Mouse (Mus musculus) urinary bladder, adult 18-20 months (tissue): ENCODE measurements around the gene Cyth1.
A peak's percentile ranks its signal among the peaks of the same experiment; 100 is the strongest.

ENCODE experiments used
- DNase-seq, 2 experiments: peaks; one replicate each; pipeline ENCODE4 v3.0.0; 2022; ENCODE audit warnings: low spot score in 2 of 2, mixed read lengths in 2 of 2

Gene Cyth1

DNA sequence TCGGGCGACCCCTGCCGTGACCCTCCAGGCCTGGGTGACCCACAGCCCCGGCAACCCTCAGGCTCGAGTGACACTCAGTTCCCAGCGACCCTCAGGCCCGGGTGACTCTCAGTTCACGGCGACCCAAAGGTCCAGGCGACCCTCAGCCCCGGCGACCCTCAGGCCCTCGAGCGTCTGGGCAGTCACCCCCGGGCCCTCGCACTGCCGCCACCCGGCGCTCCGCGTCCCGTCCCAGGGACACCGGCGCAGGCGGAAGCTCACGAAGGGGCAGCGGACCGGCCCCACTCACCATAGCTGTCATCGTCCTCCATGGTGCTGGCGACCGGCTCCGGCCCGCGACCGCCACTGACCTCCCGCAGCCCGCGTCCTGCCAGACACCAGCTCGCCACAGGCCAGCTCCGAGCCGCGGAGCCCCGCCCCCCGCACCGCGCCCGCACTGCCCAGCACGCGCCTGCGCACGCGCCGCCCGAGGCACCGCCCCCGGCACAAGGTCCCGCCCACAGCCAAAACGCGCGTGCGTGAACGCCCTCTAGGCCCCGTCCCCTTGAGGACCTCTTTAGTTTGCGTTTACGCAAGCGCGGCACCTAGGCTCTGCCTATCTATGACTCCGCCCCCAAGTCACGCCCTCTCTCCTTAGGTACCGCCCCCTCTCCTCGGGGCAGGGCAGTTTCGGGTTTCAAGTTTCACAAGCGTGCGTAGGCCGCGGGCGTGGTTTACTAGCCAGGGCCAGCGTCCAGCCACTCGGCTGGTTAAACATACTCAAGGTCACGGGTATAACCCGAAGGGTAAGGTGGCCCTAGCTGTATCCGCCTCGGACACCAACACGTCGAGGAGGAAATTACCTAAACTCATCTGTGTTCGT is at the start of gene Cyth1:
Gene Cyth1, minus strand, starts transcription at position 443 of the 862 bp plus-strand sequence.
- peak; percentile 99 to 100 for DNase-seq

DNA sequence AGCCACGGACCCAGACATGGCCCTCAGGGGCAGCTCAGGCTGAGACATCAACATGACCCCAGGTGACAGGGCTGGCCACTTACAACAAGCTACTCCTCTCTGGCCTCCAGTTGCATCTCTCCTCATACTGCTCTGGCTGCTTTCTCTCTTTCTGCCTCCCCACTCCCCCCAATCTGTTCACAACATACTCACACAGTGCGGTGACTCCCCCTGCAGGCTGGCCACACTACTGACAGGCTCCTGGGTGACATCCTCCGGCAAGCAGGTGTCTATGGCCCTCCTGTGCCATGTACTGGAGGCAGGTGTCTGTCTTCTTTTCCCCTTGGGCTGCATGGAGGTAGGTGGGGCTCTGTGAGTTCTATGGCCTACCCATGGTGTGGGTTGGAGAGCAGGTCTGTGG is 49.6 kb upstream of the Cyth1 start:
- DNase-seq = no peak

DNA sequence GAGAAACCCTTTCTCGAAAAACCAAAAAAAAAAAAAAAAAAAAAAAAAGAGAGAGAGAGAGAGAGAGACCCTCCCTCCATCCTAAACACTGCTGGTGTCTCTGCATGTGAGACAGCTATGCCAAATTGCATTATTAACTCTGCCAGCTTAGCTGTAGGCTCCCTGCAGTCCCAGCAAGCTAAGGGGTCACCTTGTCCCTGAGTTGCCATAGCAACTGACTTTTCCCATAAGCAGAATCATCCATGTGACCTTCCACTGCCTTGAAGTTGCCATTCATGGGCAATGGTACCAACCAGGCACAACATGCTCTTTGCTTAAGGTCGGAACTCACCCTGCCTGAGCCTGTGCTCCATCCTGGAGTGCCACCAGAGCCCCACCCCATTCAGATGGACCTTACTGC is 46.6 kb upstream of the Cyth1 start:
- no peak for DNase-seq

DNA sequence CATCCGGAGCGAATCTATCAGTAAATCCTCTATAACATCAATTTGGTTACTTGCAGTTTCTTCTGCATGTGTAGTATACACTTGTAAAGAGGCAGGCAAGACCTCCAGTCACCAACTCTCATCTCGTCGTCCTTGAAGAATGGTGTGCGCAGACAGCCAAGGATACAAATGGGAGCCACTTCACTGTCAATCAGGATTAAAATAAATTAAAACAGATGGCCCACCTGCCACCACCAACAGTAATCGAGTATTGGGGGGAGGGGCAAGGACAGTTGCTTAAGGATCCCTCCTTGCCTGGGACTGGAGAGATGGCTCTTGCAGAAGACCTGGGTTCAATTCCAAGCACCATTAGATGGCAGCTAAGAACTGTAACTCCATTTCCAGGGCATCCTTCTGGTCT is 44.3 kb upstream of the Cyth1 start:
- DNase-seq = no peak

DNA sequence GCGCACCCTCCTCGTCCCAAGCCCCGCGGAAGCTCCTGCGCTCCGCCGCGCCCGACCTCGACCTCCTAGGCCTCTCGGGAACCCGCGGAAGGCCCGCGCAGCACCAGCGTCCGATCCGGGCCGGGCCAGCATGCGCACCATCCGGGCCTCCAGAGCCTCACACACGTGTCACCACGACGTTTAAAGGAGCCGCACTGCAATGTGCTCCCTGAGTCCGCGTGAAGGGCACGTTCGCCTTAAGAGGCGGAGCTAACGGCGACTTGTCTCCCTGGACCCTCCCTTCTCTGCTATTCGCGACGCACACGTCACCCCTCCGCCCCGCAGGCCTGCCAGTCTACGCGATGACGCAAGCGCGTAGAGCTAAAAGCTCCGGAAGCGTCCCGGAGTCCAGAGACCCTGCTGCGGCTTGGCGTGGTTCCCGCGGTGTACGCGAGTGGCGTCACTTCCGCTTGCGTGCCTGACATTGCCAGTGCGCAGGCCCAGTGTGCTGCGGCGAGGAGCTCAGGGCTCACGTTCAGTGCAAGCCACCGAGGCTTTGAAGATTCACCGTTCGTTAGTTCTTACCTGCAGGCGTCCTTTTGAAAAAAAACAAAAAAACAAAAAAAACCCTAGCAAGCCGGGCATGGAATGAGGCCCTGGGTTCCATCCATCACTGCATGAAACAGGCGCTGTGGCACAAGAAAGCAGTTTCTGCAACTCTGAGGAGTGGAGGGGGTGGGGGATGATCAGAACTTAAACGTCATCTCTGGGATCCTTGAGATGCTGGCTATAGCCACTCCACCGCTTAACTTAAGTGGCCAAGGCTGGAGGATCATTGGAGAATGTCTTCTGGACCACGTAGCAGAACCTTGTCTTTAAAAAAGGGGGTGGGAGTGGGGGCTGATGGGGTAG is 41.9 kb upstream of the Cyth1 start, which contains the start of gene Usp36:
Gene Usp36, minus strand, starts transcription at position 246 of the 891 bp plus-strand sequence.
- DNase-seq = peak; percentile 96 to 100

DNA sequence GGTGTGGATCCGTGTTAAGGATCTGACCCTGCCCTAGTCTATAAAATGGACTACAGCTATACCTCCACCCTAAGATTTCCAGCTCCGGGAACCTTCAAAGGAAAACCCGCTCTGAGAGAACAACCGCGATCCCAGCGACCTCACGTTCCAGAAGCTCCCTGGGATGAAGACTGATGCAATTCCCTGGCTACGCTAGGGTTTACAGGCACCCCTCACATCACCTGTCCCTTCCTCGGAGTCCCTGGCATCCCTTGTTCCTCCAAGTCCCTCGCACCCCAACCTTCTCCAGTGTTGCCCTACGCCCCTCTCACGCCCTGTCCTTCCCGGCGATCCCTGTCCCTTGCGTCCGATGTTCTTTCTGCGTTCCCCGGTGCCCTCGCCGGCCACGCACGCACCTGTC is 41.2 kb upstream of the Cyth1 start:
- DNase-seq = peak in 1 of 2 experiments; percentile 27

DNA sequence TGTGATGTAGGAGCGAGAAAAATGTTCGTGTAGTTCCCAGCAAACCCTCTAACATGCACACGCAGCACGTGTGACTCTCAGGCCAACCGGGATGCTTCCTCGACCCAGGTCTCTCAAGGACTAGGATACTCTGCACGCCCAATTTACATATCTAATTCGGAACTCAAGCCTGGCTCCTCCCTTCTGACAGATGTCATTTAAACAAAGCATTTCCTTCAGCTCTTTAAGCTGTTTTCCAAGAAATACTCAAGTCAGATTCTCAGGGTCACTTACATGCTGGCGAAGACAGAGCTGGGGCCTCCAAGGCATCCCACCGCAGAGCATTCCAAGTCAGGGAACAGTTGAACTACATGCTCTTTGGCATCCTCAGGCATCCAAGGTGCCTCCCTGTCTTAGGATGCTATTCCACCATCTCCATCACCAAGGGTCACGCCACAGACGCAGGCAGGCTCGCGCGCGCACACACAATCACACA is 40.7 kb upstream of the Cyth1 start:
- DNase-seq = no peak

DNA sequence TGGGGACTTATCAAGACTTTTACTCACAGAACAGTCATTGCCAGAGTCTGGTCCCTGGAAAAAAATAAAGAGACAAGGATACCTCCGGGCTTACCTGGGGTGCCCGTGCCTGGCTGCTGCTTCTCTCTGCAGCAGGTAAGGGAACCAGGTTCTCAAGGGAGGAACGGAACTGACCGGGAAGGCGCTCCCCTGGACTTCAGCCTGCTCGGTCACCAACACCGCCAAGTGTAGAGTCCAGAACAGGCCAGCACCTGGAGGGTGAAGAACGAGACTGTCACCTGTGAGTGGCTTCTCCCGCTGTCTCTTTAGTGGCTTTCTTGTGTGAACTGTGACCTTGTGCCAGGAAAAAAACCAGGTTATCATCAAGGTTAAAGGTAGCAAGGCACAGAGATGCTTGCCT is 39.2 kb upstream of the Cyth1 start:
- DNase-seq = no peak

DNA sequence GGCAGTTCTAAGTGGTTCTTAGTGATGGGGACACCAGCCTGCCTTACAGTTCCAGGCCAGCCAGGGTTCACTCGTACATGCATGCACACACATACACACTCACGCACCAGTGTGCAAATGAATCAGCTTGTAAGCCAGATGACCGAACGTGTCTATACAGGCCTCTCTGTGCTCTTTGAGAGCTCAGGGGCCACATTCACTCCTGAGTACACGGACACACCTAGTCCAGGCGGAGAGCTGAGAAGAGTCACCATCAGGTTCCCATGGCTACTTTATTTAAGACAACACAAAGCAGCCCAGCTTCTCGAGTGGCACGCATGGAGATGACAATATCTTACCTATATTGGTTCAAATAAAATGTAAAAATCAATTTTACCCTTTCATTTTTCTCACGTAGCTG is 38.0 kb upstream of the Cyth1 start:
- peak; percentile 12 to 40 for DNase-seq

DNA sequence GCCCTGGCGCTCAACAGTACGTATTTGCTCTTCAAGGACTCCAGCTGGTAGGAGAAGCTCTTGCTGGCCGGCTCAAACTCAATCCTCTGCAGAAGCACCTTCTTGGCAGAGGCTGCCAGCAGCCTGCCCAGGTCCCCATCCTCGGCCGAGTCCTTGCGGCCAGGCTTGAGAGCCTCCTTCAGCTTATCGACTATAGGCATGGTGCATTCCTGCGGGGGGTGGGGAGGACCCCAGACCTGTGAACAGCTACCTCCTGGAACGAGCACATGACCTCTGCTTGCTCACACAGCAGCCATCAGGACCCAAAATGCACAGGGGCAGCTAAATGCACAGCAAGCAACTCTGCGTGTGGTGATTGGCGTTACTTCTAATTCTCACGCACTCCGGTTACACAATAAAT is 37.4 kb upstream of the Cyth1 start:
- DNase-seq = no peak

DNA sequence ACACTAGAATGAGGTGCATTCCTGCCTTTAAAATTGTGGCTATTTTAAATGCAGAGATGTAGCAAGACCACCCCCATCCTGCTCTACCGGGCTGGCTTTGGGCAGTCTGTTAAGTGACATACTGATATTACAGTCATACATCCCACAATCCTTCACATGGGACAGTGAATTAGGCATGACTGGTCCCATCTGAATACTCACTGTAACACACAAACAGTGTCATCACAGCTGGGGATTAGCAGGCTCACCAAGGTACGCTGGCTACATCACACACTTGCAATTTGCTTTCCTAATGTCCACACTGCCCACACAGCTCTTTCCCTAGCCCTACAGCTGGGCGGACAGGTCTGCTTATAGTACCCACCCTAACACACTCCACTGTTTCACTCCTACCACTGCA is 31.8 kb upstream of the Cyth1 start:
- DNase-seq = no peak

DNA sequence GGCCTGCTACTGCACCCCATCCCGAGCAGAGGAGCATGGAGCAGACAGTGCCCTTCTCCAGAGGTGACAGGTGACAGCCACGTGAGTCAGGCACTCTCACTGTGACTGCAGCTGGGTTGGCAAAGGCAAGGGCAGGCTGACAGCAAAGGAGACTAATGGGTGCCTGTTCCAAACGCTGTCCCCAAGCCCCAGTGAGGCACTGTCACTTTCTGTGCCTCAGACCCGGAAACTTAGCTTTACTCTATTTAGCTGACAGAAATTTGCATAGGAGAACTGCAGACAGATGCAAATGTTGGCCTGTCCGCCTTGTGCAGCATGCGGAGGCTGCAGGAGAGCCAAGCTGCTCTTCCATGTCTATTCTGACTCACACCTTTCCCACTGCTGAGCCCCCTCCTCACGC is 27.9 kb upstream of the Cyth1 start:
- no peak for DNase-seq

DNA sequence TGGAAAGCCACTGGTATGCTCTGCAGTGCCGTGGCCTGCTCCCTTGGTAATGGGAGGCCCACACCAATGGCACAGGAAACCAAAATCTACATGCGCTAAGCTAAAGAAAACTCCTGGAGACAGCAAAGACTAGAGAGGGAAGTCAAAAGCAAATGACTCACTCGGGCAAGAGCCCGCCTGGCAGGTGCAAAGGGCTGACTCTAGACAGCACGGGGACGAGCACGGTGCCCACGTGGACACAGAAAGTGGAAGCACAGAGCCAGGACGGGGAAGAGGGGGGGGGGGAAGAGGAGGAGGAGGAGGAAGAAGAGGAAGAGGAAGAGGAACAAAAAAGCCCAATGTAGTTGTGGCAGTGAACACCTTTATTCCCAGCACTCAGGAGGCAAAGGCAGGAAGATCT is 26.7 kb upstream of the Cyth1 start:
- DNase-seq = no peak

DNA sequence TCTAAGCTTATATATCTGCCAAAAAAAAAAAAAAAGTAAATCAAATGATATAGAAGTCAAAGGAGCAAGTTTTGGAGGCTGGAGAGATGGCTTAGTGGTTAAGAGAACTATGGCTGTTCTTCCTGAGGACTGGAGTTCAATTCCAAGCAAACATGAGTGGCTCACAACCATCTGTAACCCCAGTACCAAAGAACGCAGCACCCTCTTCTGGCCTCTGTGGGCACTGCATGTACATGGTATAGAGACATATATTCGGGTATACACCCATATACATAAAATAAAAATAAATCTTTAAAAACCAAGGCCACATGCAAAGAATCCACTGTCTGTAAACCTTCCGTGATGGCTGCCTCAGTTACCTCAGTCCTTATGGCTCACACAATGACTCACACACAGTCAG is 21.4 kb upstream of the Cyth1 start:
- DNase-seq = no peak

DNA sequence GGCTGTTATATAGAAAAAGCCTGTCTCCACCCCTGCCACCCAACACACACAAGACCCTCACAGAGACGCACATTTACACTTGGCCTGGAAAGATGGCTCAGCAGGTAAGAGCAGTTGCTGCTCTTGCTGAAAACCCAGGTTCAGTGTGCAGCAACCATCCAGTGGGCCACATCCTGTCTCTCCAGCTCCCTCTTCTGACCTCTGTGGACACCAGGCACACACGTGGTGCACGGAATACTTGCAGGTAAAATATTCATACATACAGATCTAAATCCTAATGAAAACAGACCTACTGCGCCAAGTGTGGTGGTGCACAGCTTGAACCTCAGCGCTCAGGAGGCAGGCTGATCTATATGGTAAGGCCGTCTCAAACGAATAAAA is 18.3 kb upstream of the Cyth1 start:
- DNase-seq = no peak

DNA sequence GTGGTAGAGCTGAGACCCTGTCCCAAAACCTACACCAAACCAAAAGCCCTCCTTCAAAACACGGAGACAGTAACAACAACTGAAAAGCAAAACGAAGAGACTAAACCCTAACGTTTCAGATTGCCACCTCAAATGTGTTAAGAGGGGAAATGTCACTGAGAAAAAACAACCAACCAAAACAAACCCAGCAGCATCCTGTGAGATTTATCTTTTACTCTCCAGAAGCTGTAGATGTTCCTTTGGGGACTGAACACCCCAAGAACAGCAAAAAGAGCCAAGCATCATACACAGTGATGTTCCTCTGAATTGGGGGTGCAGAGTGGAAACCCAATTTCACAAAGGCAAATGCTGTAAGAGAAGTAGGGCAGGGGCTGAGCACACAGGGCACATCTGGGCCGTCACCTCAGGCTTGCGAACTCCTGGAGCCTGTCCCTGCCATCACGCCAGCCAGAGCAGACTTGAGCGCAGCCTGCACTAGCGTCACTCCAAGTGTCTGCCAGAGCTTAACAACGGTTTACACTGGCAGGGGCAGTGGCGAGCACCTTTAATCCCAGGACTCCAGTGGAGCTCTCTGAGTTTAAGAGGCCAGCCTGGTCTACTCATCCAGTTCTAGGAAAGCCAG is 17.8 kb upstream of the Cyth1 start:
- DNase-seq = no peak

DNA sequence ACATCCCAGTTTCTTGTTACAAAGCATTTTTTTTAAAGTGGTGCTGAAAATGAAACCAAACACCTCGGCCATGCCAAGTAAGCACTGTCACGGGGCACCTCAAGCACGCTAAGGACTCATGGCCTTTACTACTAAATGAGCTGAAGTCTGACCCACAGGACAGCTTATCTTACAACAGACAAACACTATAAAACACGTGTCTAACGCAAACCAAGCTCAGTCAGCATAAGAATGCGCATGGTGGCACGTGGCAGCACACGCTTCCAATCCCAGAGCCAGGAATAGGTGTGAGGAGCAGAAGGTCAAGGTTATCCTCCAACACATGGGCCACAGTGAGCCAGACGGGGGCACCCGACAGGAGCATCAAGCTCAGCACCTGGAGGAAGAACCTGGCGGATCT is 17.2 kb upstream of the Cyth1 start:
- DNase-seq = no peak

DNA sequence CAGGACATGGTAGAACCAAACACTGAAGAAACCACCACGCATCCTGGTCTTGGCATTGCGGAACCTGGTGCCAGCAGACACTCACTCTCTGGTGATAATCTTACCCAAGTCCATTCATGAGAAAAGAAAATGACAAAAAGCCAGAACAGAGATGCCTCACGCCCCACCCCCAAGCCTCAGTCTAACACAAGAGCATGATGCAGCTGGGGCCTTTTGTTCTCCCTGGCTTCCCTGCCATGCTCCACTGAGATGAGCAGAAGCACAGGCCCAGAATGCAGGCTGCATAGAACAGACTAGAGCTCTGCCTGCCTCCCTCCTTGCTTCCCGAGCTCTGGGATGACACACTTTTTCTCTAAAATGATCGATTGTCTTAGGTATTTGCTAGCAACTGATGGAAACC is 14.8 kb upstream of the Cyth1 start:
- DNase-seq = no peak

DNA sequence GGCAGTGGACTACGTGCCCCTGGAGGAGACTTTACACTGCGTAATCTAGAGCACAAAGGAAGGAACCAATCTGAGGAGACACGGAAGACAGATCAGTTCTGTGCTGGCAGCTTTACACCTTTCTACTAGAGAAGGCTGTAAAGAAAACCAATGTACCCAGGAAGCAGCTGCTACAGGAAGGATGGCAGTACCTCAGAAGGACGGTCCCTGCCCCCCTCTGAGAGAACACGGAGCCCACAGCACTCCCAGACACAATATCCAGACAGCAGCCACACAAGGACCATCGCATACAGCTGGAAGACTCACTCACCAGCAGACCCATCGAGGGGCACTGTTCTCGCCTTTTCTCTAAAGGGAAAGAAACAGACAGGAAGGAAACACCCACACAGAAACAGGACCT is 11.7 kb upstream of the Cyth1 start:
- DNase-seq = no peak

DNA sequence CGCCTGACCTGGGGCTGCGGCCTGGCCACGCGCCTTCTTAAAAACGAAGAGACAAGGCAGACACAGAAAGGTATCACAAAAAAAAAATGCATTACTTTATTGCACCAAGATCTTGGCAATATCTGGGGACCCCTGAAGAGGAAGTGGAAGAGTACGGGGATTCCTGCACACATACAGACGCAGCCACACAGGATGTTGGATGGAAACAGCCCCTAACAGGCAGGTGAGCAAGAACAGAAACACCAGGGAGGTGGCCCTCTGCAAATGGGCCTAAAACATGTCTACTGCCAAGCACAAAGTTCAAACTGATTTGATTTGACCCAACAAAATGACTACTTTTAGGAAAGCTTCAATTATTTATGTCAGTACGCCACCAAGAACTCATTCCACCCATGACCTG is 11.2 kb upstream of the Cyth1 start:
- DNase-seq = no peak

DNA sequence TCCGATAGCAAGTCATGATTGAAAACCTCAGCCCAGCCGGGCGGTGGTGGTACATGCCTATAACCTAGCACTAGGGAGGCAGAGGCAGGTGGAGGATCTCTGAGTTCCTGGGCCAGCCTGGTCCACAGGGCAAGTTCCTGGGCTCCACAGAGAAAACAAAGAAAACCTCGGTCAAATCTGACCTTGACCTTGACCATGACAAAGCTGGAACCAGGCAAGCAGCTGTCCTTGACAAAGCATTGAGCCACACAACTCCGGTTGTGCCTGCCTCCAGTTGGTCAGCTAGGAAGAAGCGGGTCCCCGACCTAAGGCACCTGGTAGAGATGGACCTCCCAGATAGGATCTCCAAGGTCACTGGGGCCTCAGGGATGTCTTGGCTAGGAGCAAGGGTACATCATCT is 8.0 kb upstream of the Cyth1 start:
- DNase-seq = no peak
